Mouse (Mus musculus) liver, adult (tissue): ENCODE measurements around the gene Mycbp2.

ENCODE experiments used
- GATA4 ChIP-seq: IDR thresholded peaks from 2 replicates; pipeline ENCODE4 v1.6.1; 2014; ENCODE audit warnings: mild to moderate bottlenecking, low read length; ENCODE audit not compliant: insufficient replicate concordance

Gene Mycbp2

DNA sequence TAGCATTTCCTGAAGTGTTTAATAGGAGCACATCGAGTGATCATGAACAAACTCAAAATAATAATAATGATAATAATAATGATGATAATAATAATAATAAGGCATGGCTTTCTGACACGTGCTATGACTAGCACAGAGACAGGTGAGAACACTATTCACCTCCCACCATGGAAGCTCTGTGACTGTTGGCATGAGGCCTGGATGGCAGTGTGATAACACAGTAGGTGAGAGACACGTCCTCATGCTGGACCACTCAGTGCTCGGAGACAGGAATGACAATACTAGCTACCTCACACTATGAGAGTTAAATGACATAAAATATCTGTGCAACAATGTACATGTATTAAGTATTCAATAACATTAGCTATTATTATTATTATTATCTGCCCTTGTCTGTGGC is 160.5 kb downstream of the Mycbp2 start:
- TF ChIP-seq GATA4, result no peak

DNA sequence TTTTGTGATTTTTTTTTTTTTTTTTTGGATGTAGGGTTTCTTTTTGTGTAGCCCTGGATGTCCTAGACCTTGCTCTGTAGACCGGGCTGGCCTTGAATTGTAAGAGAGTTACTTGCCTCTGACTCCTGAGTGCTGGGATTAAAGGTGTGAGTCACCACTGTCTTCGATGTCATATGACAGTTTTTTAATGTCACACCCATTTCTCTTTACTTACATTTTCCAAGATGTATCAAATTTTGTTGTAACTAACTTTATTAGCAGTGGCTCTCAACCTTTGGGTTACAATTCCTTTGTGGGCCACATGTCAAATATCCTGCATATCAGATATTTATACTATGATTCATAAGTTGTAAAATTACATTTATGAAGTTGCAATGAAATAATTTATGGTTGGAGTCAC is 166.5 kb downstream of the Mycbp2 start:
- no peak for TF ChIP-seq GATA4

DNA sequence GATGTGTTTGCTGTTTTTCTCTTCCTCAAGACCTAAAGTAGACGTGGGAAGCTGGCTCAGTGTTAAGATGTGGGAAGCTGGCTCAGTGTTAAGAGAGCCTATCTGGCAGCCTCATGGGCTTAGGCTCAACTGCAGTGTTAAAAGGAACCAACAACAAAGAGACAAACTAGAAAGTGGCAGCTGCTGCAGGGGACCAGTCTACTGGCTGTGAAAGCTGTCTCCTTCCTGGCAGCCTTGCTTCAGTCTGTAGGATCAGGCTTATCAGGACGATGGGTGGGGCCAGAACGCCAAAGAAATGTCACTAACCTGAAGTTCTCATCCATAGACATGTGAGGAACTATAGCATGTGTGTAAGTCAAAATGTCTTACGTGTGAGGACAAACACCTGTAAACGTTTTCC is 183.7 kb downstream of the Mycbp2 start:
- no peak for TF ChIP-seq GATA4

DNA sequence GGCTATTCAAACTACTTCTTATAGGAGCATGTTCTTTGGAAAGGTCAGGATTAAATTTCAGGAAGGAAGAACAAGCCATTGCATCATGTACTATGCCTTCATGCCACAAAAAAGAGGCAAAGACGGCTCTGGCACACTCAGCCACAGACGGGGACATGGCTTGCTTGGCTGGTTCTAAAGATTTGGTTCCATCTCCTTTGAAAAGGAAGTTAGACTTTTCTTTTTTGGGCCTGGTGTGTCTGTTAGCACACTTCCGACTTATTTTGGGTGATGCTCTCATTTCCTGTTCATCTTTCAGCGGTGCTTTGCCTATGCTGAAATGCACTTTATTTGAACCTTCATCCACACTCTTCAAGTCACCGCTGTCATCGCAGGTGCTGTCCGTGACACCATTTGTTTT is 190.9 kb downstream of the Mycbp2 start:
- no peak for TF ChIP-seq GATA4

DNA sequence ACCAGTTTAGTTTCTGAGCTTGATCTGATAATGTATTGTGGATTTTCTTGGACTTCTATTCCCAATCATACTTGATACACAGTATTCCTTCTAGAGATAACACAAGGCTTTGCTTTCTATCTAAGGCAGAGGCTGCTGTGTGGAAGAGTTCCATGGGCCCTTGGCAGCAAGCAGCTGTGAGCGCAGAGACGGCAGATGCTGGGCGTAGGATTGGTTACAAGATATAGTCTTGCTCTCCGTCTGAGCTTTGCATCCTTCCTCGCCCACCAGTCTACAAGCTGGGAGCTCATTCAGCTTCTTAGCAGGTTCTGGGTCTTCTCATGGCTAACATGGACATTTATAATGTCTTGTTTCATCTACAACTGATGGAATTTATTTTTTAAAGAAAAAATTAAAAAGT is 196.5 kb downstream of the Mycbp2 start:
- TF ChIP-seq GATA4, result no peak

DNA sequence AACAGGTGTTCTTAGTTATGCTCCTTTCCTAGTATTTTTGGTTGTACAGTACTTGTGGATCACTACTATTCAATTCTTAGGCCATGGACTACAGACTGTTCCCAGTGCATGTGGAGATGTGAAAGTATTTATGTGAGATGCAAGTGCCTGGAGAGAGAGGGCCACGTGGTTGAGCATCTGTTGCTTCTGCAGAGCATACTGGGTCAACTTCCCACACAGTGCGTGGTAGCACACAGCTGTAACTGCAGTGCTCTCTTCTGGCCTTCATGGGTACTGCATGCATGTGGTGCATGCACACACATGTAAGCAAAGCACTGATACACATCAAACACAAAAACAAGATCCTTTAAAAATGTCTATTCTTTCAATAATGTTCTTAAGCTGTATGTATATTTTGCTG is 214.6 kb downstream of the Mycbp2 start:
- no peak for TF ChIP-seq GATA4

DNA sequence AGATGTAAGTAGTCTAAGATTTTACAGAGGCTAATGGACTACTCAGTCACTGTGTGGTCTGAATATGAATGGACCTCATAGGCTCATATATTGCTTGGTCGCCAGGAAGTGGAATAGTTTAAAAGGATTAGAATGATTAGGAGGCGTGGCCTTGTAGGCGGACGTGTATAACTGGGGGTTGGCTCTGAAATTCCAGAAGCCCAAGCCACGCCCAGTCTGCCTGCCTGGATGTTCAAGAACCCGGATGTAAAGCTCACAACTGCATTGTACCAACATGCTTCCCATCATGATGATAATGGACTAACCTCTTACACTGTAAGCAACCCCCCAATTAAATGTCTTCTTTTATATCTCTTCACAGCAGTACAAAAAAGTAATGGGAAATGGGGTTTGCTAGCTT is 220.9 kb downstream of the Mycbp2 start:
- TF ChIP-seq GATA4, result no peak

DNA sequence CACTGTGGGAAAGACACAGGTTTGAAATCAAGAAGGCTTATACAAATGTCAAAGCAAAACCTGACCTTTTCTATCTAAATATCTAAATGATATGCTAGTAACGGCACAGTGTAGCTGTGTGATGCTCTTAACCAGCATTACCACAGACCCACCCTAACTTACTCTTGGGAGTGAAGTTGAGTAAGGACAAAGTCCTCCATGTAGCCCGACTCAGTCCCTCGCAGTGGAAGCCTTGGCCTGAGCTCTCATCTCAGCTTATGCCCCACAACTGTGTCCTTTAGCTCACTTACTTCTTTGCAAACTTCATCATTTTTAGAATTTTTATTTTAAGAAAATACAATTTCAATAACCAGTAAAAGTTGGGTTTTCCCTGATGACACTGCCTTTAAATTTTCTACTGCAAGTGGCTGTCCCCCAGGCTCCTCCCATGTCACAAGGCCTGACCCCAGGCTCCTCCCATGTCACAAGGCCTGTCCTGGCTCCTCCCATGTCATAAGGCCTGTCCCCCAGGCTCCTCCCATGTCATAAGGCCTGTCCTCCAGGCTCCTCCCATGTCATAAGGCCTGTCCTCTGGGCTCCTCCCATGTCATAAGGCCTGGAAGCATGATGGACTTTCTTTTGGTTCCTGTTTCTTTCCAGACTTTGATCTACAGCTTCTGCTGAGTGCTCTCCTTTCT is 231.5 kb downstream of the Mycbp2 start:
- TF ChIP-seq GATA4, result no peak

DNA sequence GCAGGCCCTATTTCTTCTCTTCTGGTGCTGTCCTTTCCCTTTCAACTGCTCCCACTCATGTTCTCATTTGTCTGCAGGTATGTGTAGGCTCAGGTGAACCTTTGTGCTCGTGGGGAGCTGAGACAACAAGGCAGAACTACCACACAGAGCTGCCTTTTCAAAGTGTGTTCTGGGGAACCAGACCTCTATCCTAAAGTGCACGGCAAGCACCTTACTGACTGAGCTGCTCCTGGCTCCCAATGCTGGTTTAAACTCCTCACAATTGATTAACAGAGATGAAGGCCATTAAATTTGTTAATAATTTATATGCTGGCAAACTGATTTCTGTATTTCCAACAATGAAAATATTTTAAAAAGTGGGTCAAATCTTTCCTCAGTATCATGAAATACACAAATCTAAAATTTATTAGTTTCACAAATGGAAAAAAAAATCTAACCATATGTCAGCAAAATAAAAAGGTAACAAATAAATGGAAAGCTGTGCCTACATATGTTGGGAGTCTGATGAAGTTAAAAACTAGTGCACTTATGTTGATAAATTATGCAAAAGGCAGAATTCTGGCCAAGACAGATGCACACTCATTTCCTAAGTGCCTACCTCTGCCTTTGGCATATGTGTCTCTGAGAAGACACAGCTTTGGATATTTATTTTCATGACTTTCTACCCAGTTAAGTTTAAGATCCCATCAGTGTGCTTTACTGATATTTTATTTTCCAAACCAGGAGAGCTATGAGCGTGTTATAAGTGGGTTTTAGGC is 233.8 kb downstream of the Mycbp2 start:
- TF ChIP-seq GATA4, result no peak

DNA sequence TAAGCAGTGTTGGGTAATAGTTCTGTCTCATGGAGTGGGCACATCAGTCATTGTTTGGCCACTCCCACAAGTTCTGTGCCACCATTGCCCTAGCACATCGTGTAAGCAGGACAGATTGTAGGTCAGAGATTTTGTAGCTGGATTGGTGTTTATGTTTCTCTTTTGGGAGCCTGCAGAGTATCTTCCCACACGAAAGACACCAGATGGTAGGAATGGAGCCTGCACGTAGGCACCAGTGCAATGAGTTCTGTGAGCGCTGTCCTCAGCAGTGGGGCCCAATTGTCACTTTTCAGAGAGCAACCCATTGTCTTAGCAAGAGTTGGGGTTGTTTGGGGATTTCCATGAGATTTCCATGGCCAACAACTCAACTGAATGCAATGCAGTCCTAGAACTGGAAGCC is 236.6 kb downstream of the Mycbp2 start:
- TF ChIP-seq GATA4, result no peak

DNA sequence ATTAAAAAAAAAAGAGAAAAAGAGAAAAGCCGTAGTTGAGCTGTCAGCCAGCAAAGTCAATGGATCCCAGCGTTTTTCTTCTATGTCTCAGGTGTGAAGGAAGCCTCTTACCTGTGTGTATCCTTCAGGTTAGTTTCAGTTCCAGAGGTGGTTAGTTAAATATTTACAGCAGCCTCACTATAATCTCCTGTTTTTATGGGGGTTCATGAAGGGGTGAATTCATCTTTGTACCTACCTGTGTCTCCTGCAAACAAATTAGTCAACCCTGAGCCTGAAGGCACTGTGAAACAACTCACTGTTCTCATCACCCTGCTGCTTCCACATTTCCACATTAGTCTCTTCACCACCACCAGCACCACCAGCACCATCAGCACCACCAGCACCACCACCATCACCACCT is 240.3 kb downstream of the Mycbp2 start:
- no peak for TF ChIP-seq GATA4

DNA sequence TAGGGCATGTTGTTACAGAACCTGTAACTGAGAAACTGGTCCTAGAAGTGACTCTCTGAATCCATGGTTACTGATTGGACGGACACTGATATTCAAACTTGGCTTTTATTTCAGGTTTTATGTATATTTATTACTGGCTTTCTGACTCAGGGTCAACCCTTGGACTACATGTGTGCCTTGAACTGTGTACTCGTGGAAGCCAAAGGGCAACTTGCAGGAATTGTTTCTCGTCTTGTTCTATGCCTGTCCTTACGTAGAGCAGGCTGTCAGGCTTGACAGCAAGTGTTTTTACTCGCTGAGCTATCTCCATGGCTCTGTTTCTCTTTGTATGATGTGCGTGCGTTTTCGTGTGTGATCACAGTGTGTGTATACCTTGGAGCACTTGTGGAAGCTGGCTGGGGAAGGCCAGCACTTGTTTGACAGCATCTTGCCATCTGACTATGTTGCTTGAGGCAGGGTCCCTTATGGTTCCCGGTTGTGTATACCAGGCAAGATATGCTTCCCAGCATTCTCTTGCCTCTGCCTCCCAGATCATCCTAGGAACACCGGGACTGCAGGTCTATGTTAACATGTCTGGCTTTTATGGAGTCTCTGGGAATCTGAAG is 243.8 kb downstream of the Mycbp2 start:
- no peak for TF ChIP-seq GATA4

DNA sequence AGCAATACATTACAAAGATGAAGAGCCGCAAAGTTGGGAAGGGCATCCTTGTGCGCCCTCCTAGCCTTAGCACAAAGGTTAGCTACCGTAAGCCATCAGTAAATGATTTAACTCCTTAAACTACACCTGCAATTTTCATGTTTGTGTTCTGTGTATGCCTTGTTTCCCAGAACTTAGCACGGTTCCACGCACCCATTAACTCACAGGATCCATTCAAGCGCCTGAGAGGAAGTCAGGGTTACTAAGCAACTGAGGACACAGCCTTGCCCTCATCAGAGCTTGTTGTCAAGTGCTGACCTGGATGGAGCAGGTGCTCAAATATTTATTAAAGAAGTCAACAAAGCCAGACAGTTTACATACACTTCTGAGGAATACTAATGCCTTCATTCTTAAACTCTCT is 244.4 kb downstream of the Mycbp2 start:
- no peak for TF ChIP-seq GATA4

DNA sequence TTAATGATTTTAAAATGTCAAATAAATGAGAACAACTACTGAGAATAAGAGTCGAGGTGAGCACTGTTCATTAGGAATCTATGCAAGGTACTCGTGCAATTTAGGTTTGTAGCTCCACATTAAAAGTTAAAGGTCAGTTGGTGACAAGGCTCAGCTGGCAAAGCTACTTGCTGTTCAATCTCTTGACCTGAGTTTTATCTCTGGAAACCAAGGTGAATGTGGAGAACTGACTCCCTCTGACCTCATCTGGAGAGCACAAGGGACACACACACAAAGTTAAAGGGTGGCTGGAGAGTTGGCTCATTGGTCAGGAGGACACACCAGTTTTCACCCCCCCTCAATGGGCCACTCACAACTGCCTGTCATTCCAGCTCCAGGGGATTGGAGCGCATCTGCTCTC is 245.4 kb downstream of the Mycbp2 start:
- no peak for TF ChIP-seq GATA4

DNA sequence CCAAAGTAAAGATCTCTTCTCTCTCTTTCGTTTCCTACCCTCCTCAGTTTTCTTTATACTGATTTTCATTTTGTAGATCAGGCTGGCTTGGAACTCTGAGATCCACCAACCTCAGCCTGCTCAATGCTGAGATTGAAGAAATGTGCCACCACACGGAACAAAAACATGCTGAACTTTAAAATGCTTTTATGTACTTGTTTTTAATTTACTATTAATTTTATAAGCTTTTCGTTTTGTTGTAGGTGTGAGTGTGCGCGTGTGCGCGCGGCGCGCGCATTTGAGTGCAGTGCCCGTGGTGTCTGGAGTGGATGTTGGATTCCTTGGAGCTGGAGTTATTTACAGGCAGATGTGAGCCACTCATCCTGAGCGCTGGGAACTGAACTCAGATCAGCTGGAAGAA is 246.3 kb downstream of the Mycbp2 start:
- TF ChIP-seq GATA4, result no peak

DNA sequence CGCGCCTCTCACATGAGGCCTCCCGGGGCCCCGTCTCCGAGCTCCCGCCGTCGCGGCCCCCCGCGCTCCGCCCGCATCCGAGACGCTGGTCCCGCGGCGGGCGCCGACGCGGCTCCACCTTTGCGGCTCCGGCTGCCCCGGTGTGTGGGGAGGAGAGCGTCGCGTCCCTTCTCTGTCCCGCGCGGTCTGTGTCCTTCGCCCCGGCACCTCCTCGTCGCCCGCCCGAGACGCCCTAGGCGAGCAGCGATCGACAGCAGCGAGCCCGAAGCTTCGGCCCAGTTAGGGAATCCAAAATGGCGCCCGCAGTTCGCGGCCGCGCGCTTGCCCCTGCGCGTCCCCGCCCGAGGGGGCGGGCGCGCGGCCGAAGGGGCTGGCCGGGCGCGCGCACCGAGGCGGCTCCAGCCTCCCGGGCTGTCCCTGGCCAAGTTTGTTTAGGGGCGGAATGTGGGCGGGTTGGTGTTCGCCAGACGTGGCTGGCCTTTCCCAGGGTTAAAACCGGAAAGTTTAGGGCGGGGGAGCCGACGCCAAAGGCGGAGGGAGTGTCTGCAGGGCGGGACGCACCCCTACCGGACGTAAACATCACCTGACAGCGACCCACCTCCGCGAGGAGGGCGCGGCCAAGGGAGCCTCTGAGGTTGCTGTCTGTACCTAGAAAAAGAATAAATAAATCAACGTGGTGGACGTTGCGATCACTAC is 247.2 kb downstream of the Mycbp2 start, which contains the start of gene Fbxl3:
Gene Fbxl3 (minus strand): TSS at position 329 of the 696 bp plus-strand sequence.
- TF ChIP-seq GATA4, result peak; percentile 27; the same call in 1 of the 2 replicates
